Mouse (Mus musculus) hindbrain, embryonic 15.5 days (tissue): ENCODE data around the gene Atoh1. TPM values are rescaled to one million over a fixed set of nuclear protein-coding genes. Genes with fewer than 3 reads are reported as not detected.

Source experiments
- ATAC-seq: fragments of 200-750 bp; cut with Nextera tagmentation; 2 replicates; pipeline ENCODE4 v1.8.0; 2017; ENCODE audit warnings: low read depth, moderate number of reproducible peaks, moderate TSS enrichment; ENCODE audit not compliant: low FRiP score
- H3K27ac ChIP-seq: fragments of 300-500 bp; sonication (generic); replicated peaks from 2 replicates; pipeline ENCODE4 v1.5.1; 2015; ENCODE audit warnings: mild to moderate bottlenecking, inconsistent platforms
- H3K27me3 ChIP-seq: fragments of 300-500 bp; sonication (generic); 2 replicates; pipeline ENCODE4 v1.6.1; 2015; ENCODE audit warnings: control low read depth, inconsistent platforms
- H3K36me3 ChIP-seq: fragments of 300-500 bp; sonication (generic); 2 replicates; pipeline ENCODE4 v1.6.1; 2015; ENCODE audit warnings: control low read depth, inconsistent platforms
- H3K4me1 ChIP-seq: fragments of 300-500 bp; sonication (generic); replicated peaks from 2 replicates; pipeline ENCODE4 v1.6.1; 2015; ENCODE audit warnings: control low read depth, inconsistent platforms
- H3K4me2 ChIP-seq: fragments of 300-500 bp; sonication (generic); 2 replicates; pipeline ENCODE4 v1.6.1; 2015; ENCODE audit warnings: moderate library complexity, mild to moderate bottlenecking, inconsistent platforms
- H3K4me3 ChIP-seq: fragments of 300-500 bp; sonication (generic); 2 replicates; pipeline ENCODE4 v1.5.1; 2015; ENCODE audit warnings: mild to moderate bottlenecking, inconsistent platforms
- H3K9ac ChIP-seq: fragments of 300-500 bp; sonication (generic); 2 replicates; pipeline ENCODE4 v1.6.1; 2015; ENCODE audit warnings: inconsistent platforms
- H3K9me3 ChIP-seq: fragments of 300-500 bp; sonication (generic); 2 replicates; pipeline ENCODE4 v1.6.1; 2016; ENCODE audit warnings: control low read depth, inconsistent platforms
- WGBS: fragments of 180-500 bp; shearing (Covaris S2); methylation state at CpG from one replicate; pipeline ENCODE4 v1.1.7; 2015; 5-methylcytosine and 5-hydroxymethylcytosine counted together
- polyA plus RNA-seq: library from polyadenylated mRNA; unstranded; fragments of >200 nt; fragmentation: Nextera tagmentation; extraction: Ambion mirVana; gene quantifications from 2 replicates; pipeline ENCODE4 v1.2.1, GENCODE M21; 2015

Gene Atoh1
- polyA plus RNA-seq, 1 experiment from 2014 or later: 17.5 TPM

GRCm38 (mm10) chr6:64731621-64732320 is 2.8 kb downstream of the Atoh1 start:
- WGBS: 6% methylated on average over 8 of the region's 8 CpGs
- 0 out of 2 replicates have a peak overlapping the region, but pooled peaks have one; percentile 10 for H3K27ac ChIP-seq

GRCm38 (mm10) chr6:64733311-64733710 is 4.4 kb downstream of the Atoh1 start:
- no peaks in the 10 kb centered on the region for H3K36me3 ChIP-seq
- peaks cover 69% of the 10 kb centered on the region for H3K27me3 ChIP-seq
- H3K4me3 ChIP-seq: 0 out of 2 replicates have a peak overlapping the region, but pooled peaks have one; percentile 49
- no peak overlapping the region for H3K27ac ChIP-seq
- H3K9me3 ChIP-seq: no peaks in the 10 kb centered on the region
- ATAC-seq: no peak
- no peak overlapping the region for H3K9ac ChIP-seq
- under 1% methylated on average over 4 of the region's 4 CpGs for WGBS
- peak overlapping the region; percentile 97; the same call in 1 of the 2 replicates for H3K4me2 ChIP-seq
- H3K4me1 ChIP-seq: peaks cover 33% of the 10 kb centered on the region

More at GRCm38 (mm10) chr6:64731621-64732320, 2.8 kb downstream of the Atoh1 start:
- peaks cover 81% of the 10 kb centered on the region for H3K27me3 ChIP-seq
- peak overlapping the region; percentile 5; the same call in 1 of the 2 replicates for H3K4me2 ChIP-seq
- ATAC-seq: no peak
- H3K4me3 ChIP-seq: no peak overlapping the region
- no peak overlapping the region for H3K9ac ChIP-seq
- no peaks in the 10 kb centered on the region for H3K36me3 ChIP-seq
- H3K9me3 ChIP-seq: no peaks in the 10 kb centered on the region
- H3K4me1 ChIP-seq: peaks cover 42% of the 10 kb centered on the region

GRCm38 (mm10) chr6:64734441-64735320 is 5.8 kb downstream of the Atoh1 start:
- H3K4me3 ChIP-seq: peak overlapping the region; percentile 49
- ATAC-seq: peak; percentile 86
- no peak overlapping the region for H3K27ac ChIP-seq
- WGBS: 1% methylated on average over 52 of the region's 54 CpGs
- H3K9me3 ChIP-seq: no peaks in the 10 kb centered on the region
- H3K4me1 ChIP-seq: peaks cover 19% of the 10 kb centered on the region
- H3K36me3 ChIP-seq: no peaks in the 10 kb centered on the region
- H3K27me3 ChIP-seq: peaks cover 63% of the 10 kb centered on the region
- H3K9ac ChIP-seq: peak overlapping the region; percentile 45
- peak overlapping the region; percentile 97 for H3K4me2 ChIP-seq

GRCm38 (mm10) chr6:64736317-64736716 is 7.4 kb downstream of the Atoh1 start:
- H3K9me3 ChIP-seq: no peaks in the 10 kb centered on the region
- peaks cover 61% of the 10 kb centered on the region for H3K27me3 ChIP-seq
- H3K9ac ChIP-seq: no peak overlapping the region
- WGBS: 84% methylated on average over 4 of the region's 4 CpGs
- H3K36me3 ChIP-seq: no peaks in the 10 kb centered on the region
- H3K27ac ChIP-seq: no peak overlapping the region
- H3K4me3 ChIP-seq: no peak overlapping the region
- peaks cover 12% of the 10 kb centered on the region for H3K4me1 ChIP-seq
- no peak for ATAC-seq
- no peak overlapping the region for H3K4me2 ChIP-seq

- H3K36me3 ChIP-seq: no peaks in the 10 kb centered on the region
- H3K4me2 ChIP-seq: no peak overlapping the region
- no peak for ATAC-seq
- no peak overlapping the region for H3K9ac ChIP-seq
- no peak overlapping the region for H3K27ac ChIP-seq
- no peaks in the 10 kb centered on the region for H3K9me3 ChIP-seq
- no peaks in the 10 kb centered on the region for H3K4me1 ChIP-seq
- peaks cover 9% of the 10 kb centered on the region; the same call in 1 of the 2 replicates for H3K27me3 ChIP-seq
- WGBS: 82% methylated on average over 2 of the region's 2 CpGs
- H3K4me3 ChIP-seq: no peak overlapping the region
Observed at GRCm38 (mm10) chr6:64742915-64743489, 14.1 kb downstream of the Atoh1 start.

- H3K27me3 ChIP-seq: no peaks in the 10 kb centered on the region
- H3K4me3 ChIP-seq: no peak overlapping the region
- no peaks in the 10 kb centered on the region for H3K9me3 ChIP-seq
- ATAC-seq: no peak
- H3K27ac ChIP-seq: no peak overlapping the region
- H3K4me1 ChIP-seq: no peaks in the 10 kb centered on the region
- H3K4me2 ChIP-seq: no peak overlapping the region
- 87% methylated on average over 2 of the region's 2 CpGs for WGBS
- H3K36me3 ChIP-seq: no peaks in the 10 kb centered on the region
- no peak overlapping the region for H3K9ac ChIP-seq
Observed at GRCm38 (mm10) chr6:64754515-64754914, 25.6 kb downstream of the Atoh1 start.

- no peaks in the 10 kb centered on the region for H3K4me1 ChIP-seq
- no peak overlapping the region for H3K4me3 ChIP-seq
- H3K4me2 ChIP-seq: no peak overlapping the region
- WGBS: 27% methylated on average over 8 of the region's 8 CpGs
- no peak for ATAC-seq
- H3K36me3 ChIP-seq: no peaks in the 10 kb centered on the region
- H3K27me3 ChIP-seq: no peaks in the 10 kb centered on the region
- H3K9me3 ChIP-seq: no peaks in the 10 kb centered on the region
- no peak overlapping the region for H3K9ac ChIP-seq
- no peak overlapping the region for H3K27ac ChIP-seq
Observed at GRCm38 (mm10) chr6:64763901-64764300, 35.0 kb downstream of the Atoh1 start.

GRCm38 (mm10) chr6:64773430-64773829 is 44.5 kb downstream of the Atoh1 start:
- no peak overlapping the region for H3K27ac ChIP-seq
- 4% methylated on average over 7 of the region's 7 CpGs for WGBS
- ATAC-seq: no peak
- H3K4me3 ChIP-seq: no peak overlapping the region
- H3K27me3 ChIP-seq: no peaks in the 10 kb centered on the region
- H3K9me3 ChIP-seq: no peaks in the 10 kb centered on the region
- 0 out of 2 replicates have a peak, but pooled peaks cover 2% of the 10 kb centered on the region for H3K4me1 ChIP-seq
- H3K9ac ChIP-seq: no peak overlapping the region
- 0 out of 2 replicates have a peak overlapping the region, but pooled peaks have one; percentile 15 for H3K4me2 ChIP-seq
- H3K36me3 ChIP-seq: no peaks in the 10 kb centered on the region
